Mouse (Mus musculus): ENCODE results near the gene Vcl. TPM values are rescaled to one million over a fixed set of nuclear protein-coding genes. Genes with fewer than 3 reads are reported as not detected.

Vcl gene
- polyA plus RNA-seq, 1 experiment: 494 TPM

DNA sequence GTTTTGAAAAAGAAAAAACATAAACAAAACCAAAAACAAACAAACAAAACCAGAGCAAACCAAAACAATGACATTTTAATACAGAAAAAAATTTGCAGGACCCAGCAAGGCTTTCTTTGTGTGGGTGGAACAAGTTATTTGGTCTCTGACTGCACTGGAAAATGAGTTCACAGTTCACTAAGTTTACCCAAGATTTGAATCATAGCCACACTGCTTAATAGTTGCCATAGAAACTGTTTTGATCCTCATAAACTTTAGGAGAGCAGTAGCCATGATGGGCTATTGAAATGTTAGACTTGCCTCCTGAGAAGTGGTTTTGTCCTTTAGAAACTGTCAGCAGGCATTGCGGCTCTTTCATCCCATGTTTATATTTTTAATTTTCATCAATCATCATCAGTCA is 39.9 kb downstream of the Vcl start:
- H3K4me1 ChIP-seq (ENCODE audit: control insufficient read depth, insufficient read depth, low read length): peaks cover 16% of the 10 kb centered on the region
- H3K4me3 ChIP-seq (ENCODE audit: insufficient read depth, low read length): no peak overlapping the region
- peak overlapping the region; percentile 82 for H3K27ac ChIP-seq (ENCODE audit: insufficient read depth, low read length)
- TF ChIP-seq CTCF (IDR thresholded peaks at IDR 0.05; ENCODE audit: borderline replicate concordance, insufficient read depth, low read length): no peak
- TF ChIP-seq POLR2A (IDR thresholded peaks at IDR 0.05; ENCODE audit: low read depth, low read length): no peak

GRCm38 (mm10) chr14:20970389-20970788 is 41.2 kb downstream of the Vcl start:
- peak overlapping the region; percentile 38 for H3K27ac ChIP-seq (ENCODE audit: insufficient read depth, low read length)
- H3K4me1 ChIP-seq (ENCODE audit: control insufficient read depth, insufficient read depth, low read length): peaks cover 17% of the 10 kb centered on the region
- no peak overlapping the region for H3K4me3 ChIP-seq (ENCODE audit: insufficient read depth, low read length)
- no peak for TF ChIP-seq POLR2A (IDR thresholded peaks at IDR 0.05; ENCODE audit: low read depth, low read length)
- TF ChIP-seq CTCF (IDR thresholded peaks at IDR 0.05; ENCODE audit: borderline replicate concordance, insufficient read depth, low read length): no peak

DNA sequence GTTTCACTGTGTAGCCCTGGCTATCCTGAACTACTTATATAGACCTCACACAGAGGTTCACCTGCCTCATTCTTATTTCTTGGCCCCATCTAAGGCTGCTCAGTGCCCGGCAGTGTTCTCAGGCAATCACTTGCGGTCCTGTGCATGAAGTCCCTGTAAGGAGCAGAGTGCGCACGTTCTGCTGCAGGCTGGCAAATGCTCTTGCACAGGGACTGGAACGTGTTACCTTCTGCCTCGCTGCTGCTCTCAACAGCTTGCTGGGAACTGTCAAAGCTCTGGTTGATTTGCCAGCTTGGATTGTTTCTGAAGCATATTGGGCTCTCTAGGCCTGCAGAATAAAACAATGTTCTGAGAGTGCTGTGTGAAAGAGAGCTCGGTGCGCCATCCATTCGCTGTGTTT is 41.7 kb downstream of the Vcl start:
- H3K4me1 ChIP-seq (ENCODE audit: control insufficient read depth, insufficient read depth, low read length): peaks cover 18% of the 10 kb centered on the region
- no peak overlapping the region for H3K4me3 ChIP-seq (ENCODE audit: insufficient read depth, low read length)
- no peak for TF ChIP-seq POLR2A (IDR thresholded peaks at IDR 0.05; ENCODE audit: low read depth, low read length)
- TF ChIP-seq CTCF (IDR thresholded peaks at IDR 0.05; ENCODE audit: borderline replicate concordance, insufficient read depth, low read length): no peak
- H3K27ac ChIP-seq (ENCODE audit: insufficient read depth, low read length): no peak overlapping the region

DNA sequence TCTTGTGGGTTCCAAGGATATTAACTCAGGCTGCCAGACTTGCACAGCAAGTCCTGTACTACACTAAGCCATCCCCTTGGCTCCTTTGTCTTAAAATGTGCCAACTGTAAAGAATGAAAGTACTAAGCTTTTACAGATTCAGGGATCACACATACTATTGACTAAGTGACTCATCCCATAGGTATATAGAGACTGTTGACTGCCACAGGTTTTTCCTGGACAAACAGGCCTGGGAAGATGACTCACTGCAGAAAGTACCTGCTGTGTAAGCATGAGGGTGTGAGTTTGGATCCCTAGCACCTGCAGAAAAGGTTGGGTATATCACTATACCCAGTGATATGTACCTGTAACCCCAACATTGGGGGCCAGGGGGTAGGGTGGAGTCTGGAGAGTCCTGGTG is 44.6 kb downstream of the Vcl start:
- TF ChIP-seq POLR2A (IDR thresholded peaks at IDR 0.05; ENCODE audit: low read depth, low read length) (no peak), CTCF (IDR thresholded peaks at IDR 0.05; ENCODE audit: borderline replicate concordance, insufficient read depth, low read length) (no peak)
- peaks cover 19% of the 10 kb centered on the region for H3K4me1 ChIP-seq (ENCODE audit: control insufficient read depth, insufficient read depth, low read length)
- H3K27ac ChIP-seq (ENCODE audit: insufficient read depth, low read length): peak overlapping the region; percentile 48
- no peak overlapping the region for H3K4me3 ChIP-seq (ENCODE audit: insufficient read depth, low read length)

DNA sequence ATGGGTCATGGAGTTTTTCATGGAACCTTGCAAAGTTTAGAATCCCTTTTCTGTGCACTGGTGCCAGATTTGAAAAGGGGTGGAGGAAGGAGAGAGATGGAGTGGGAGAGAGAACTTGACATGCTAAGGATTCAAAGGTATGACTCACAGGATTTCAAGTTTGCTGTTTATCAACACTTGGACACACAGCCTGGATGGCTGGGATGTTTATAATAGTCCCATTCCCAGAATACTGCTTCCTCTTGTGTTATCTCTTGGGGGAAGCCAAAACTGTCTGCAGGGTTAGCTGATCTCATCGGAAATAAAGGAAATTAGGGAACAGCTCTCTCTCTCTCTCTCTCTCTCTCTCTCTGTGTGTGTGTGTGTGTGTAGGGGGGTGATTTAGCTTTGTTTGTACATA is 47.5 kb downstream of the Vcl start:
- Histone ChIP-seq H3K4me3 (ENCODE audit: insufficient read depth, low read length) (no peak overlapping the region), H3K4me1 (ENCODE audit: control insufficient read depth, insufficient read depth, low read length) (peaks cover 17% of the 10 kb centered on the region), H3K27ac (ENCODE audit: insufficient read depth, low read length) (peak overlapping the region; percentile 38; the same call in 1 of the 2 replicates)
- TF ChIP-seq CTCF (IDR thresholded peaks at IDR 0.05; ENCODE audit: borderline replicate concordance, insufficient read depth, low read length): no peak
- no peak for TF ChIP-seq POLR2A (IDR thresholded peaks at IDR 0.05; ENCODE audit: low read depth, low read length)

DNA sequence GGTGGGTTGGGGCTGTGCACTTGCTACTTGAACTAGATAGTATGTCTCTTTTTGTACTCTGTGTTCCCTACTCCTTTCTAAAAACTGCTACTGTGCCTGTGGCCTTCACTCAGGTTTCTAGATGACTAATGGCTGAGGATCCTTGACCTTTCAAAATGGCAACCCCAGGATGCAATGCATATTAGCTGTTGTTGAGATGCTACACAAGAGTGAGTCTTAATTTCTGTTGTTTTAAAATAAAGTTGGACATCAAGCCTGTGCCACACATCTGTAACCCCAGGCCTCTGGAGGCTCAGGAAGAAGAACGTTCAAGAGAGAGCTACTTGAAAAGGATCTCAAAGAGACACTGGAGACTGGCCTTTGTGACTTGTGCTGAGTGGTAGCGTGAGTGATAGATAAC is 48.5 kb downstream of the Vcl start:
- peaks cover 16% of the 10 kb centered on the region for H3K4me1 ChIP-seq (ENCODE audit: control insufficient read depth, insufficient read depth, low read length)
- TF ChIP-seq CTCF (IDR thresholded peaks at IDR 0.05; ENCODE audit: borderline replicate concordance, insufficient read depth, low read length) (no peak), POLR2A (IDR thresholded peaks at IDR 0.05; ENCODE audit: low read depth, low read length) (no peak)
- peak overlapping the region; percentile 70 for H3K27ac ChIP-seq (ENCODE audit: insufficient read depth, low read length)
- no peak overlapping the region for H3K4me3 ChIP-seq (ENCODE audit: insufficient read depth, low read length)

DNA sequence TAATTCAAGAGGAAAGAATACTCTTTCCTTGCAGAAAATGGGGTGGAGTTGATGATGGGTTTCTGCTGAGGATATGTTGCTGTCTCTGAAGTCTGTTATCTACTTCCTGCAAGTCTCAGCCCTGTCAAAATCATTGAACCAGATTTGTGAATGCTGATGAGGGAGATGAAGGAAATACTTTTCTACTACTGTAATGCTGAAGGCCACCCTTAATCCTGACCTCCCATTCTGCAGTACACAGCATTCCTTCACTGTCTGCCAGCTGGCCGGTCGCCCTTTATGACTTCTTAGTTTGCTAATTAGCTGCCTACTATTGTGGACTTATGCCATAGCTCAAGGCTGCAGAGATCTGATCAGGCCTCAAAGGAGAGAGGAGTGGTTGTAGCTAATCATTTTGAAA is 54.6 kb downstream of the Vcl start:
- no peak overlapping the region; the same call in 1 of the 2 replicates for H3K27ac ChIP-seq (ENCODE audit: insufficient read depth, low read length)
- no peak overlapping the region for H3K4me3 ChIP-seq (ENCODE audit: insufficient read depth, low read length)
- TF ChIP-seq CTCF (IDR thresholded peaks at IDR 0.05; ENCODE audit: borderline replicate concordance, insufficient read depth, low read length): no peak
- TF ChIP-seq POLR2A (IDR thresholded peaks at IDR 0.05; ENCODE audit: low read depth, low read length): no peak
- H3K4me1 ChIP-seq (ENCODE audit: control insufficient read depth, insufficient read depth, low read length): peaks cover 6% of the 10 kb centered on the region; the same call in 1 of the 2 replicates

DNA sequence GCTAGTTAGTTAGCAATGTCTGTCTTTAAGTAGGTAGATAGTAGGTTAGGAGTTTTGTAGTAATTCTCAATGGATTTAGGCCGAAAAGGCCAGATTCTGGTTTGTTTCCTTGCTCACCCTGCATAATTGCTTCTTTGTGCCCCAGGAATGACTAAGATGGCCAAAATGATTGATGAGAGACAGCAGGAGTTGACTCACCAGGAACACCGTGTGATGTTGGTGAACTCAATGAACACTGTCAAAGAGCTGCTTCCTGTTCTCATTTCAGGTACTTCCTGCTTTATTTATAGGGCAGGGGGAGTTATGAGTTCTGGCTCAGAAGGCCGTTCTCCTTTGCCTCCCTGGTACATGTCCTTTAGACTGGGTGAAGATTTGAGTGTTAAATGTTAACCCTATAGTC is 56.3 kb downstream of the Vcl start:
- Histone ChIP-seq H3K4me3 (ENCODE audit: insufficient read depth, low read length) (no peak overlapping the region), H3K27ac (ENCODE audit: insufficient read depth, low read length) (no peak overlapping the region), H3K4me1 (ENCODE audit: control insufficient read depth, insufficient read depth, low read length) (peaks cover 6% of the 10 kb centered on the region; the same call in 1 of the 2 replicates)
- no peak for TF ChIP-seq POLR2A (IDR thresholded peaks at IDR 0.05; ENCODE audit: low read depth, low read length)
- TF ChIP-seq CTCF (IDR thresholded peaks at IDR 0.05; ENCODE audit: borderline replicate concordance, insufficient read depth, low read length): no peak

GRCm38 (mm10) chr14:20991492-20991891 is 62.3 kb downstream of the Vcl start:
- H3K4me1 ChIP-seq (ENCODE audit: control insufficient read depth, insufficient read depth, low read length): no peaks in the 10 kb centered on the region
- TF ChIP-seq CTCF (IDR thresholded peaks at IDR 0.05; ENCODE audit: borderline replicate concordance, insufficient read depth, low read length): no peak
- TF ChIP-seq POLR2A (IDR thresholded peaks at IDR 0.05; ENCODE audit: low read depth, low read length): no peak
- H3K4me3 ChIP-seq (ENCODE audit: insufficient read depth, low read length): no peak overlapping the region
- no peak overlapping the region for H3K27ac ChIP-seq (ENCODE audit: insufficient read depth, low read length)

GRCm38 (mm10) chr14:20993067-20993691 is 64.0 kb downstream of the Vcl start:
- Histone ChIP-seq H3K27ac (ENCODE audit: insufficient read depth, low read length) (peak overlapping the region; percentile 8; the same call in 1 of the 2 replicates), H3K4me1 (ENCODE audit: control insufficient read depth, insufficient read depth, low read length) (no peaks in the 10 kb centered on the region), H3K4me3 (ENCODE audit: insufficient read depth, low read length) (no peak overlapping the region)
- TF ChIP-seq CTCF (IDR thresholded peaks at IDR 0.05; ENCODE audit: borderline replicate concordance, insufficient read depth, low read length) (no peak), POLR2A (IDR thresholded peaks at IDR 0.05; ENCODE audit: low read depth, low read length) (no peak)

Data from embryonic fibroblast, embryonic 13.5 days (primary cell).